Mouse (Mus musculus) MEL (cell line): ENCODE results near the gene Unc93b1. TPM values are rescaled to one million over a fixed set of nuclear protein-coding genes. Genes with fewer than 3 reads are reported as not detected.

ENCODE experiments used
- DNase-seq: peaks from one replicate; pipeline ENCODE4 v3.0.0; 2011; ENCODE audit warnings: low read depth, low spot score
- H3K27ac ChIP-seq: 2 replicates; pipeline ENCODE4 v1.5.1; 2012; ENCODE audit warnings: low read depth, mild to moderate bottlenecking, control low read depth, low read length, moderate library complexity; ENCODE audit not compliant: control insufficient read depth
- H3K27me3 ChIP-seq, 2 experiments: fragments of 150-350 bp in 1 of 2; sonication (generic) in 1 of 2; 2 replicates each; pipeline ENCODE4 v1.6.1; 2012; ENCODE audit warnings: low read length in 2 of 2, mild to moderate bottlenecking in 2 of 2, improper control_type of control experiment in 1 of 2, moderate library complexity in 1 of 2; ENCODE audit not compliant: insufficient read depth in 2 of 2, control insufficient read depth in 1 of 2
- H3K36me3 ChIP-seq, 2 experiments: 2 replicates each; pipeline ENCODE4 v1.6.1; 2012 to 2014; ENCODE audit warnings: low read length in 2 of 2, improper control_type of control experiment in 1 of 2, inconsistent platforms in 1 of 2, mild to moderate bottlenecking in 1 of 2; ENCODE audit not compliant: insufficient read depth in 2 of 2, control insufficient read depth in 1 of 2
- H3K4me1 ChIP-seq, 2 experiments: fragments of 150-350 bp in 1 of 2; sonication (generic) in 1 of 2; 2 replicates each; pipeline ENCODE4 v1.6.1; 2012; ENCODE audit warnings: low read length in 2 of 2, improper control_type of control experiment in 1 of 2, mild to moderate bottlenecking in 1 of 2; ENCODE audit not compliant: insufficient read depth in 2 of 2, control insufficient read depth in 1 of 2
- H3K4me3 ChIP-seq, 2 experiments: fragments of 150-350 bp in 1 of 2; sonication (generic) in 1 of 2; 2 replicates each; pipeline ENCODE4 v1.5.1; 2012; ENCODE audit warnings: low read depth in 2 of 2, low read length in 2 of 2, mild to moderate bottlenecking in 2 of 2, moderate library complexity in 2 of 2, control low read depth in 1 of 2, improper control_type of control experiment in 1 of 2; ENCODE audit not compliant: control insufficient read depth in 1 of 2, insufficient read depth in 1 of 2
- H3K79me2 ChIP-seq: 2 replicates; pipeline ENCODE4 v1.6.1; 2012; ENCODE audit warnings: mild to moderate bottlenecking, low read length, moderate library complexity; ENCODE audit not compliant: control insufficient read depth, poor library complexity, insufficient read depth
- H3K9ac ChIP-seq: 2 replicates; pipeline ENCODE4 v1.6.1; 2012; ENCODE audit warnings: low read depth, mild to moderate bottlenecking, control low read depth, low read length, moderate library complexity; ENCODE audit not compliant: control insufficient read depth, poor library complexity, severe bottlenecking
- H3K9me3 ChIP-seq: fragments of 150-350 bp; sonication (generic); replicated peaks from 2 replicates; pipeline ENCODE4 v1.6.1; 2012; ENCODE audit warnings: mild to moderate bottlenecking, low read length, improper control_type of control experiment, moderate library complexity; ENCODE audit not compliant: insufficient read depth
- BHLHE40 ChIP-seq: IDR thresholded peaks from 2 replicates; pipeline ENCODE4 v1.6.1; 2012; ENCODE audit warnings: low read depth, mild to moderate bottlenecking, inconsistent platforms, low read length, improper control_type of control experiment, borderline replicate concordance
- CTCF ChIP-seq, 3 experiments: IDR thresholded peaks in 2 of 3; conservative IDR thresholded peaks in 1 of 3; 2 replicates each; pipeline ENCODE4 v1.5.1; 2011 to 2012; ENCODE audit warnings: low read length in 3 of 3, low read depth in 2 of 3, mild to moderate bottlenecking in 2 of 3, improper control_type of control experiment in 1 of 3, inconsistent platforms in 1 of 3, mixed read lengths in 1 of 3, moderate library complexity in 1 of 3; ENCODE audit not compliant: control insufficient read depth in 1 of 3, insufficient read depth in 1 of 3, poor library complexity in 1 of 3, severe bottlenecking in 1 of 3
- E2F4 ChIP-seq: IDR thresholded peaks from 2 replicates; pipeline ENCODE4 v1.6.1; 2011; ENCODE audit warnings: low read depth, low read length, improper control_type of control experiment, borderline replicate concordance
- ELF1 ChIP-seq: IDR thresholded peaks from 2 replicates; pipeline ENCODE4 v1.6.1; 2014; ENCODE audit warnings: low read depth, mild to moderate bottlenecking, inconsistent platforms, low read length, improper control_type of control experiment, moderate library complexity
- EP300 ChIP-seq, 2 experiments: IDR thresholded peaks; 2 replicates each; pipeline ENCODE4 v1.6.1; 2011; ENCODE audit warnings: improper control_type of control experiment in 2 of 2, low read length in 2 of 2, low read depth in 1 of 2, mild to moderate bottlenecking in 1 of 2
- ETS1 ChIP-seq: IDR thresholded peaks from 2 replicates; pipeline ENCODE4 v1.6.1; 2012; ENCODE audit warnings: low read depth, mild to moderate bottlenecking, inconsistent platforms, low read length, improper control_type of control experiment, moderate library complexity
- GABPA ChIP-seq: IDR thresholded peaks from 2 replicates; pipeline ENCODE4 v1.6.1; 2012; ENCODE audit warnings: low read depth, mild to moderate bottlenecking, inconsistent platforms, low read length, improper control_type of control experiment, moderate library complexity
- GATA1 ChIP-seq: IDR thresholded peaks from 2 replicates; pipeline ENCODE4 v1.6.1; 2011; ENCODE audit warnings: low read depth, low read length, improper control_type of control experiment
- JUND ChIP-seq: IDR thresholded peaks from 2 replicates; pipeline ENCODE4 v1.6.1; 2011; ENCODE audit warnings: low read depth, mild to moderate bottlenecking, improper control_type of control experiment, low read length
- KAT2A ChIP-seq: conservative IDR thresholded peaks from 2 replicates; pipeline ENCODE4 v1.6.1; 2012; ENCODE audit warnings: low read depth, low read length, improper control_type of control experiment, inconsistent platforms
- MAFK ChIP-seq: IDR thresholded peaks from 2 replicates; pipeline ENCODE4 v1.6.1; 2011; ENCODE audit warnings: low read depth, mild to moderate bottlenecking, low read length, improper control_type of control experiment, borderline replicate concordance
- MAX ChIP-seq: IDR thresholded peaks from 2 replicates; pipeline ENCODE4 v1.6.1; 2011; ENCODE audit warnings: low read length, improper control_type of control experiment
- MAZ ChIP-seq: IDR thresholded peaks from 2 replicates; pipeline ENCODE4 v1.6.1; 2012; ENCODE audit warnings: low read depth, mild to moderate bottlenecking, inconsistent platforms, low read length, improper control_type of control experiment
- MEF2A ChIP-seq: IDR thresholded peaks from 2 replicates; pipeline ENCODE4 v1.6.1; 2014; ENCODE audit warnings: low read depth, mild to moderate bottlenecking, inconsistent platforms, low read length, improper control_type of control experiment; ENCODE audit not compliant: poor library complexity, insufficient replicate concordance, severe bottlenecking; ENCODE audit errors: extremely low read depth
- MXI1 ChIP-seq: IDR thresholded peaks from 2 replicates; pipeline ENCODE4 v1.6.1; 2011; ENCODE audit warnings: mild to moderate bottlenecking, low read depth, low read length, improper control_type of control experiment
- MYB ChIP-seq: IDR thresholded peaks from 2 replicates; pipeline ENCODE4 v1.6.1; 2011; ENCODE audit warnings: mild to moderate bottlenecking, low read depth, low read length, improper control_type of control experiment
- MYC ChIP-seq: IDR thresholded peaks from 2 replicates; pipeline ENCODE4 v1.6.1; 2011; ENCODE audit warnings: low read depth, mild to moderate bottlenecking, low read length, improper control_type of control experiment, moderate library complexity
- NELFE ChIP-seq: IDR thresholded peaks from 2 replicates; pipeline ENCODE4 v1.6.1; 2011; ENCODE audit warnings: low read depth, low read length, improper control_type of control experiment
- NRF1 ChIP-seq: IDR thresholded peaks from 2 replicates; pipeline ENCODE4 v1.6.1; 2014; ENCODE audit warnings: low read depth, mild to moderate bottlenecking, inconsistent platforms, low read length, improper control_type of control experiment, moderate library complexity; ENCODE audit not compliant: poor library complexity, insufficient read depth, severe bottlenecking
- POLR2A ChIP-seq, 2 experiments: IDR thresholded peaks; 2 replicates each; pipeline ENCODE4 v1.6.1; 2011 to 2012; ENCODE audit warnings: low read length in 2 of 2, mild to moderate bottlenecking in 2 of 2, control low read depth in 1 of 2, improper control_type of control experiment in 1 of 2, low read depth in 1 of 2, moderate library complexity in 1 of 2; ENCODE audit not compliant: control insufficient read depth in 1 of 2, insufficient read depth in 1 of 2, poor library complexity in 1 of 2
- POLR2AphosphoS2 ChIP-seq: IDR thresholded peaks from 2 replicates; pipeline ENCODE4 v1.6.1; 2011; ENCODE audit warnings: low read length, improper control_type of control experiment
- RAD21 ChIP-seq: IDR thresholded peaks from 2 replicates; pipeline ENCODE4 v1.6.1; 2011; ENCODE audit warnings: mild to moderate bottlenecking, low read depth, low read length, improper control_type of control experiment
- RCOR1 ChIP-seq: IDR thresholded peaks from 2 replicates; pipeline ENCODE4 v1.6.1; 2012; ENCODE audit warnings: low read depth, mild to moderate bottlenecking, inconsistent platforms, low read length, improper control_type of control experiment
- SIN3A ChIP-seq: IDR thresholded peaks from 2 replicates; pipeline ENCODE4 v1.6.1; 2012; ENCODE audit warnings: low read length, improper control_type of control experiment, inconsistent platforms
- TAL1 ChIP-seq: IDR thresholded peaks from 2 replicates; pipeline ENCODE4 v1.6.1; 2012; ENCODE audit warnings: mild to moderate bottlenecking, inconsistent platforms, low read length, moderate library complexity, mixed read lengths
- TBP ChIP-seq: IDR thresholded peaks from 2 replicates; pipeline ENCODE4 v1.8.0; 2011; ENCODE audit warnings: low read depth, low read length, improper control_type of control experiment
- TCF12 ChIP-seq: IDR thresholded peaks from 2 replicates; pipeline ENCODE4 v1.6.1; 2014; ENCODE audit warnings: low read depth, mild to moderate bottlenecking, inconsistent platforms, low read length, improper control_type of control experiment, moderate library complexity
- UBTF ChIP-seq: IDR thresholded peaks from 2 replicates; pipeline ENCODE4 v1.6.1; 2012; ENCODE audit warnings: low read depth, mild to moderate bottlenecking, inconsistent platforms, low read length, improper control_type of control experiment, moderate library complexity, borderline replicate concordance; ENCODE audit not compliant: insufficient read depth
- USF1 ChIP-seq: IDR thresholded peaks from 2 replicates; pipeline ENCODE4 v1.6.1; 2014; ENCODE audit warnings: low read depth, mild to moderate bottlenecking, inconsistent platforms, low read length, improper control_type of control experiment, moderate library complexity
- USF2 ChIP-seq, 2 experiments: IDR thresholded peaks; 2 replicates each; pipeline ENCODE4 v1.6.1; 2011 to 2012; ENCODE audit warnings: improper control_type of control experiment in 2 of 2, low read length in 2 of 2, borderline replicate concordance in 1 of 2, inconsistent platforms in 1 of 2, low read depth in 1 of 2, mild to moderate bottlenecking in 1 of 2; ENCODE audit not compliant: insufficient read depth in 1 of 2
- ZC3H11A ChIP-seq: IDR thresholded peaks from 2 replicates; pipeline ENCODE4 v1.6.1; 2012; ENCODE audit warnings: low read depth, mild to moderate bottlenecking, inconsistent platforms, low read length, improper control_type of control experiment
- ZKSCAN1 ChIP-seq: IDR thresholded peaks from 2 replicates; pipeline ENCODE4 v1.6.1; 2012; ENCODE audit warnings: low read depth, mild to moderate bottlenecking, inconsistent platforms, low read length, improper control_type of control experiment, moderate library complexity
- ZMIZ1 ChIP-seq: IDR thresholded peaks from 2 replicates; pipeline ENCODE4 v1.6.1; 2012; ENCODE audit warnings: low read depth, mild to moderate bottlenecking, inconsistent platforms, low read length, improper control_type of control experiment, moderate library complexity
- ZNF384 ChIP-seq: IDR thresholded peaks from 2 replicates; pipeline ENCODE4 v1.6.1; 2012; ENCODE audit warnings: low read depth, mild to moderate bottlenecking, inconsistent platforms, low read length, improper control_type of control experiment
- polyA plus RNA-seq, 2 experiments: library from polyadenylated mRNA; stranded (reverse) in 1 of 2; unstranded in 1 of 2; fragments of >175 nt in 1 of 2; fragments of >200 nt in 1 of 2; gene quantifications; 2 replicates each; pipeline versions ENCODE4 v1.2.1 to v1.2.4; 2012; ENCODE audit warnings: low replicate concordance in 2 of 2, low read depth in 1 of 2; ENCODE audit not compliant: insufficient read length in 2 of 2, insufficient read depth in 1 of 2, missing spikeins in 1 of 2
- total RNA-seq: library from RNA; depleted of rRNA; stranded (reverse); fragments of 300-350 nt; gene quantifications from 2 replicates; pipeline ENCODE4 v1.2.3, GENCODE M21; 2012; rRNA removed

Unc93b1 gene
- total RNA-seq: 4.3 and 4.7 TPM in 2 replicates
- polyA plus RNA-seq: 1 to 10 TPM in 1 of 2 experiments, not detected in 1; 8.2 TPM

GRCm38 (mm10) chr19:3935032-3935895 is at the start of gene Unc93b1:
Gene Unc93b1, plus strand, starts transcription at chr19:3935186.
- peaks cover 0 to 13% of the 10 kb centered on the region in 2 experiments; a peak in 3 of 4 replicates for H3K4me1 ChIP-seq
- H3K79me2 ChIP-seq: no peaks in the 10 kb centered on the region; the same call in 1 of the 2 replicates
- H3K4me3 ChIP-seq: peak within 1 kb of the TSS; percentile 69 to 83
- no peak within 1 kb of the TSS for H3K27ac ChIP-seq
- H3K27me3 ChIP-seq: no peaks in the 10 kb centered on the region; a peak in 1 of 4 replicates
- H3K9me3 ChIP-seq: no peaks in the 10 kb centered on the region
- H3K9ac ChIP-seq: peak within 1 kb of the TSS; percentile 53
- peak; percentile 88 for DNase-seq
- H3K36me3 ChIP-seq: peaks cover 0 to under 1% of the 10 kb centered on the region in 2 experiments; a peak in 1 of 4 replicates
- no peak for TF ChIP-seq E2F4
- TF ChIP-seq RCOR1: no peak
- TF ChIP-seq TAL1: no peak
- no peak for TF ChIP-seq TBP
- TF ChIP-seq ZMIZ1: no peak
- no peak for TF ChIP-seq JUND
- TF ChIP-seq POLR2A (IDR thresholded peaks at IDR 0.05; ENCODE audit: control insufficient read depth in 1 of 2, insufficient read depth in 1 of 2, low read depth in 1 of 2, low read length in 2 of 2, poor library complexity in 1 of 2): peak in 1 of 2 experiments; percentile 31; a peak in 1 of 4 replicates
- TF ChIP-seq ELF1: peak; percentile 42; the same call in 1 of the 2 replicates
- no peak for TF ChIP-seq MEF2A
- peak; percentile 25; the same call in 1 of the 2 replicates for TF ChIP-seq NELFE
- TF ChIP-seq RAD21: no peak
- TF ChIP-seq POLR2AphosphoS2: no peak; the same call in 1 of the 2 replicates
- no peak for TF ChIP-seq CTCF (IDR thresholded peaks at IDR 0.05 in 2 of 3, conservative IDR thresholded peaks at IDR 0.05 in 1 of 3; ENCODE audit: control insufficient read depth in 1 of 3, insufficient read depth in 1 of 3, low read depth in 2 of 3, low read length in 3 of 3, poor library complexity in 1 of 3, severe bottlenecking in 1 of 3)
- no peak for TF ChIP-seq ZKSCAN1
- TF ChIP-seq SIN3A: peak; percentile 52
- TF ChIP-seq ZC3H11A: no peak
- no peak for TF ChIP-seq USF2 (IDR thresholded peaks at IDR 0.05; ENCODE audit: borderline replicate concordance in 1 of 2, insufficient read depth in 1 of 2, low read depth in 1 of 2, low read length in 2 of 2)
- 0 out of 2 replicates have a peak, but pooled peaks have one; percentile 7 for TF ChIP-seq MAX
- peak; percentile 34; the same call in 1 of the 2 replicates for TF ChIP-seq ETS1
- TF ChIP-seq MXI1: no peak
- TF ChIP-seq NRF1: no peak
- TF ChIP-seq UBTF: no peak
- TF ChIP-seq GATA1: no peak
- no peak for TF ChIP-seq MAFK
- TF ChIP-seq GABPA: no peak
- no peak for TF ChIP-seq MYC
- TF ChIP-seq TCF12: 0 out of 2 replicates have a peak, but pooled peaks have one; percentile 18
- no peak for TF ChIP-seq KAT2A
- no peak for TF ChIP-seq USF1
- 0 out of 2 replicates have a peak, but pooled peaks have one; percentile 29 for TF ChIP-seq MAZ
- TF ChIP-seq EP300 (IDR thresholded peaks at IDR 0.05; ENCODE audit: low read depth in 1 of 2, low read length in 2 of 2): no peak
- no peak for TF ChIP-seq MYB
- no peak for TF ChIP-seq ZNF384
- no peak for TF ChIP-seq BHLHE40
